Mouse (Mus musculus) left cerebral cortex, postnatal 4 days (tissue): Measurements from ENCODE around the gene Prkar2b. TPM values are rescaled to one million over a fixed set of nuclear protein-coding genes. Genes with fewer than 3 reads are reported as not detected.
"Not testable (repeated sequence)": the region's sequence is repeated elsewhere in the genome, so short reads cannot be mapped to it uniquely, and the experiment has no call there.

Source experiments
- DNase-seq: peaks from one replicate; pipeline ENCODE4 v3.0.0-alpha.2; 2022
- intact Hi-C: fragments of 180-260 bp; cut with DNase I; formaldehyde crosslinking; loops from one replicate; pipeline ENCODE4 v1.15.1; 2025
- total RNA-seq, 2 experiments: library from RNA; stranded (reverse); gene quantifications; 2 replicates each; pipeline ENCODE4 v1.2.3; 2021

The Prkar2b gene
- total RNA-seq, 2 experiments from 2014 or later = 238 to 255 TPM

- intact Hi-C loops = no loop called here
- DNase-seq = no peak
Measured at GRCm38 (mm10) chr12:32012169-32012568, 48.9 kb downstream of the Prkar2b start.

GRCm38 (mm10) chr12:32011128-32011527 is 50.0 kb downstream of the Prkar2b start:
- intact Hi-C loops = no loop called here
- no peak for DNase-seq

- intact Hi-C loops, DNase-seq: not testable (repeated sequence)
Measured at GRCm38 (mm10) chr12:32009985-32010369, 51.1 kb downstream of the Prkar2b start.

GRCm38 (mm10) chr12:32009267-32009984 is 51.7 kb downstream of the Prkar2b start:
- intact Hi-C loops = no loop called here
- DNase-seq = no peak

- intact Hi-C loops = no loop called here
- DNase-seq = no peak
Measured at GRCm38 (mm10) chr12:32008728-32009127, 52.4 kb downstream of the Prkar2b start.

- DNase-seq = no peak
- intact Hi-C loops = no loop called here
Measured at GRCm38 (mm10) chr12:32007646-32008045, 53.5 kb downstream of the Prkar2b start.

- no peak for DNase-seq
- intact Hi-C loops = no loop called here
Measured at GRCm38 (mm10) chr12:32007040-32007439, 54.1 kb downstream of the Prkar2b start.

GRCm38 (mm10) chr12:32006391-32006929 is 54.6 kb downstream of the Prkar2b start:
- intact Hi-C loops = no loop called here
- no peak for DNase-seq

GRCm38 (mm10) chr12:32000464-32000863 is 60.6 kb downstream of the Prkar2b start:
- no peak for DNase-seq
- intact Hi-C loops = no loop called here

GRCm38 (mm10) chr12:31998706-31999105 is 62.4 kb downstream of the Prkar2b start:
- intact Hi-C loops = no loop called here
- no peak for DNase-seq

- no peak for DNase-seq
- intact Hi-C loops = no loop called here
Measured at GRCm38 (mm10) chr12:31997328-31997878, 63.7 kb downstream of the Prkar2b start.

GRCm38 (mm10) chr12:31996877-31997276 is 64.2 kb downstream of the Prkar2b start:
- DNase-seq = no peak
- intact Hi-C loops = no loop called here

- intact Hi-C loops = no loop called here
- no peak for DNase-seq
Measured at GRCm38 (mm10) chr12:31990575-31990974, 70.5 kb downstream of the Prkar2b start.

GRCm38 (mm10) chr12:31989726-31990125 is 71.4 kb downstream of the Prkar2b start:
- intact Hi-C loops = no loop called here
- no peak for DNase-seq

- no peak for DNase-seq
- intact Hi-C loops = no loop called here
Measured at GRCm38 (mm10) chr12:31986463-31986862, 74.6 kb downstream of the Prkar2b start.

- DNase-seq = no peak
- intact Hi-C loops = no loop called here
Measured at GRCm38 (mm10) chr12:31985738-31986137, 75.4 kb downstream of the Prkar2b start.

- intact Hi-C loops = no loop called here
Measured at GRCm38 (mm10) chr12:31984664-31985063, 76.4 kb downstream of the Prkar2b start.

GRCm38 (mm10) chr12:31984206-31984605 is 76.9 kb downstream of the Prkar2b start:
- DNase-seq = peak; percentile 53
- intact Hi-C loops = no loop called here

More at GRCm38 (mm10) chr12:31984664-31985063, 76.4 kb downstream of the Prkar2b start:
- no peak for DNase-seq

GRCm38 (mm10) chr12:31983769-31984168 is 77.3 kb downstream of the Prkar2b start:
- DNase-seq = no peak
- intact Hi-C loops = no loop called here

- intact Hi-C loops = no loop called here
- peak; percentile 72 for DNase-seq
Measured at GRCm38 (mm10) chr12:31983238-31983637, 77.9 kb downstream of the Prkar2b start.

- intact Hi-C loops = loop anchor here (5.0 kb wide), 2 partner anchors 85 to 215 kb away; partner anchors contain the start of gene Prkar2b
- no peak for DNase-seq
Measured at GRCm38 (mm10) chr12:31977613-31978195, 83.4 kb downstream of the Prkar2b start.

GRCm38 (mm10) chr12:31976544-31976943 is 84.6 kb downstream of the Prkar2b start:
- DNase-seq = peak; percentile 16
- intact Hi-C loops = loop anchor here (5.0 kb wide), 2 partner anchors 86 to 216 kb away; partner anchors contain the start of gene Prkar2b
